Mouse (Mus musculus): Measurements from ENCODE around the gene H3f3a.

H3f3a gene

GRCm38 (mm10) chr1:180822276-180822675 lies 8.5 kb upstream of the H3f3a start:
- DNase-seq (ENCODE audit: low spot score): no peak

- no peak for DNase-seq (ENCODE audit: low spot score)
Measured at GRCm38 (mm10) chr1:180821101-180821500, 7.4 kb upstream of the H3f3a start.

DNA sequence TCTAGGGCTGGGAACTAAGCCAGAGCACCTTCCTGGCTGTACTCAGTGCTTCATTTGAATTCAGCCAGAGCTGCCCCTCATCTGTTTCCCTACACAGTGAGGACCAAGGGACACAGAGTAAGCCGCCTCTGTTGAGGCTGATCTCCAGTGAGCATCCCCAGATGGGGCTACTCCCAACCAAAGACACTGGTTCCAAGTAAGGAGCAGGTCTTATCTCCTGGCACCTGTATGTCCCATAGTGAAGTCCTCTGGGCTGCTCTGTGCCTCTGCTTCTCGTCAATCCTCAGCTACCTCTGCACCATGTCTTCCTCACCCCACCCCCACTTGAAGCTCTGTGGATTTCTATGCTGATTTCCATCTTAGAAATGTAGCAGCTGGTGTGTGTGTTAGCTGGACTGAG lies 4.3 kb upstream of the H3f3a start:
- DNase-seq (ENCODE audit: low spot score): no peak

- no peak for DNase-seq (ENCODE audit: low spot score)
Measured at GRCm38 (mm10) chr1:180815371-180816024, 1.8 kb upstream of the H3f3a start.

GRCm38 (mm10) chr1:180813409-180813884 lies 296 bp downstream of the H3f3a start:
- peak; percentile 97 for DNase-seq (ENCODE audit: low spot score)

DNA sequence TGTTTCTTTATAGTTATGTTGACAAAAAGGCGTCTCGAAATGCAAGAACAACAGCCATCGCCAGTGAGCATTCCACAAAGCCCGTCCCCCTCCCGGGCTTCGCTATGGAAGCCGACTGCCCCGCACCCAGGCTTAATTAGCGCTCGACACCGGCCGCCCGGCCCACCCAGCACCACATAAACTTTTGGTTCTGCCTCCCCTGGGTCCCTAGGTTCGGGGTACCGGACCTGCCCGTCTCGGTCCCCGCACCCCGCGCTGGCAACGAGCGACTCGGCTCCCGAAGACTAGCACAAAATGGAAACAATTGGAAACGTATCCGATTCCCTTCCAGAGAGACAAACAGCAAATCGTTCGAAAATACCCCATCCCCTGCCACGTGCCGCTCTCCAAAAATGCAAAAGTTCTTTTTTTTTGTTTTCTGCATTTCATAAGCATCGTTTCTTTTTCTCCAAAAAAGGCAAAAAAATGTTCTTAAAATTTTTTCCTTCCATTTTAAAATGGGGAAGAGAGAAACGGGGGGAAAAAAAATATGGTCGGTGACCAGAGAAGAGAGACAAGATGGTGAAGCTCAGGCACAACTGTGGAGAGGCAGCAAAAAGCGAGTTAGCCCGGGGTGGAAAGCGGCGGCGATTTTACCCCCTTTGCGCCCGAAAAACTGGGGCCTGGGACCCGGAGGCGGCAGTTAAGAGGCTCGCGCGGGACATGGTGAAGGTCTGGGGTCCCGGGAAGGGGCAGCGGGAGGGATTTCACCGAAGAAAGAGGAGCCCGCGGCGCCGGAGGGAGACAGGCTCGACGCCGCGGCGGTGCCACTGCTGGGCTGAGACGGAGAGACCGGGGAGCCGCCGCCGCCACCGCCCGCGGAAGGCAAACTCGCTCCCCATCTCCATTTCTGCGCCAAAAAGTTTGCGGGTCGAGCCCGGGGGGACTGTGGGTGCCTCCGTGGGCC lies 1.0 kb downstream of the H3f3a start:
- peak; percentile 76 for DNase-seq (ENCODE audit: low spot score)

DNA sequence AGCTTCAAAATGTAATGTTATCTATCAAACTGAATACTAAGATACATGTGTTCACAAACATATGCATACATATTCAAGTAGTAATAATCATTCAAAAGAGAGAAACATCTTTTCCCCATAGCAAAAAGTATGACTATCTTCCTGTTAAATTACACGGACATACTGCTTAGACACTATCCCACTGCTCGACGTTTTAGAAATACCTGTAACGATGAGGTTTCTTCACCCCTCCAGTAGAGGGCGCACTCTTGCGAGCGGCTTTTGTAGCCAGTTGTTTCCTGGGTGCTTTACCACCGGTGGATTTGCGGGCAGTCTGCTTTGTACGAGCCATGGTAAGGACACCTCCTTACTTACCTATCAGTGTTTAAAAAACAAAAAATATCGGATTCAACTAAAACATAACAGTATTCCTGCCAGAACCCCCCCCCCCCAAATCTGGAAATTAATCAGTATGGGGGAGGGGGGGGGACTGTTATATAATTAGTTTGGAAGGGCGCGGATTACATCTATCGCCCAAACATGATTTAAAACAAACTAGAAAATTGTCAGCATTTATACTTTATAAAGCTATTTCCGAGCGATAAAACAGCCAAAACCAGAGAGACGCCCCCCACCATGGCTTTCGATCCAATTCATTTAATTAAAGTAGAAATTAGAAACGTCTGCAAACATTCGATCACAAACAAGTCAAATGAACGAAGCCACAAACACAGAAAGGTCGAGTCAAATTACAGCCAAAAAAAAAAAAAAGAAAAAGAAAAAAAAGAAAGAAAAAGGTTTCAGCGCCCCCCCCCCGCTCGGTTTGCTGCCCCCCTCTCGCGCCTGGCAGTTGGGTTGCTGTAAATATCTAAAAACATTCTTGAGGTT lies 1.9 kb downstream of the H3f3a start:
- no peak for DNase-seq (ENCODE audit: low spot score)

- no peak for DNase-seq (ENCODE audit: low spot score)
Measured at GRCm38 (mm10) chr1:180810976-180811375, 2.8 kb downstream of the H3f3a start.

- DNase-seq (ENCODE audit: low spot score): no peak
Measured at GRCm38 (mm10) chr1:180808831-180809230, 4.9 kb downstream of the H3f3a start.

DNA sequence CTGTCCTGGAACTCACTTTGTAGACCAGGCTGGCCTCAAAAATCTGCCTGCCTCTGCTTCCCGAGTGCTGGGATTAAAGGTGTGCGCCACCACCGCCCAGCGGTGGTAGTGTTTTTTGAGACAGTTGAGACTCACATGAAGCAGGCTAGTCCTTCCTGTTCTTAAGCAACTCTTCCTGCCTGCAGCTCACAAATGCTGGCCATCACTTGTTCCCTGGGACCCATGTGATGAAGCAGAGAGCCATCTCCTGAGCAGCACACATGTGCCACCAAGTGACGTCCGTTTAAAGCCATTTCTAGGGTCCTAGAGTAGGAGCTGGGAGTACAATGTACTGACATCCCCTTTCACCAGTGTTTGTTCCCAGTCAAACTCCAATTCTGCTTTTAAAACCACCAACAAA lies 9.9 kb downstream of the H3f3a start:
- DNase-seq (ENCODE audit: low spot score): no peak

DNA sequence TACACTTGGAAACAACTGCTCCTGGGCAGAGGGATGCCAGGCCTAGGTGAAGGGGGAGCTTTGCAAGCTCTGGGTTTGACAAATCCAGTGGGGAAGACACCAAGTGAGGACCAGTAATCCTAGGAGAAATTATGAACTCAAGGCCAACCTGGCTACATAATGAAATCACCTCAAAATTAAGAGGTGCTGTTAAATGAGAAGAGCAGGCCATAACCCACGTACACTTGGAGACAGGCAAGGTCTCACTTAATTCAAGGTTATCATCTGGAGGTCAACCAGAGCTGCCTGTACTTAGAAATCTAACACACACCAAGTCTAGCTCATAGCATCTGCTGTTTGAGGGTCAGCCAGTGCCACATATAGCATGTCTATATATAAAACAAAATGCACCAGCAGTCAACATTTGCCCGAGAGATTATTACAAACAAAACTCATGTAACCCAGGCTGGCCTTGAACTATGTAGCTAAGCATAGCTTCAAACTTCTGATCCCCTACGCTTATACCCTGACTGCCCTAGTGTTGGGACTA lies 12.2 kb downstream of the H3f3a start:
- no peak for DNase-seq (ENCODE audit: low spot score)

- no peak for DNase-seq (ENCODE audit: low spot score)
Measured at GRCm38 (mm10) chr1:180800814-180801213, 12.9 kb downstream of the H3f3a start.

- DNase-seq (ENCODE audit: low spot score): no peak
Measured at GRCm38 (mm10) chr1:180800022-180800421, 13.7 kb downstream of the H3f3a start.

GRCm38 (mm10) chr1:180799253-180799652 lies 14.5 kb downstream of the H3f3a start:
- DNase-seq (ENCODE audit: low spot score): no peak

GRCm38 (mm10) chr1:180798660-180799059 lies 15.1 kb downstream of the H3f3a start:
- no peak for DNase-seq (ENCODE audit: low spot score)

GRCm38 (mm10) chr1:180794170-180794569 lies 19.6 kb downstream of the H3f3a start:
- DNase-seq (ENCODE audit: low spot score): peak; percentile 65

DNA sequence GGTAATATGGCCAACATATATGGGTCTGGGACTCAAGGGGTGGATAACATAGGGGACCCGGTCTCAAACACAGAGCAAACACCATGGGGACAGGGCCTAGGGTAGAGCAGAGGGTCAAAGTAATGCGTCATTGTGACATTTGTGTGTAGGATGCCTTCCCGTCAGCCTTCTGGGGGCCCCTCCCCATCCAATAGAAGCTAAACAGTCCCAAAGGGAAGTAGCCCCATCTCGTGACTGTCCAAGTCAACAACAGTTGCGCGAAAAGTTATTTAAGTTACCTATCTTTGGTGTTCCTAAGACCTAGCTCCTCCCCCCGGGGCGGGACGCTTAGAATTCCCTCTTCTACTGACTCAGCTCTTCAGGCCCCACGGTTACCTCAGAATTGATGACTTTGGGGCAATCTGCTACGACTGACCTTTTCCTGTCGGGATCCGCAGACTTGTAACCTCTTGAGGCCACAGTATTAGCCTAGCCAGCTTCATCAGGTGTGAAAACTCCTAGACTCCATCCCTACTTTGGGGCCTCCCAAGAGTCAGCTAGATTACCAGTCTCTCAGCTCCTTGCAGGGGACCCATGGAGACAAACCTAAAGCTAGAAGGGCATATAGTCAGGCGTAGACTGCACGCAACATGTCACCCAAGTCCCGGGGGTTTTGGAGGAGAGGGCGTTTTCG lies 20.2 kb downstream of the H3f3a start:
- DNase-seq (ENCODE audit: low spot score): no peak

- no peak for DNase-seq (ENCODE audit: low spot score)
Measured at GRCm38 (mm10) chr1:180792814-180793213, 20.9 kb downstream of the H3f3a start.

DNA sequence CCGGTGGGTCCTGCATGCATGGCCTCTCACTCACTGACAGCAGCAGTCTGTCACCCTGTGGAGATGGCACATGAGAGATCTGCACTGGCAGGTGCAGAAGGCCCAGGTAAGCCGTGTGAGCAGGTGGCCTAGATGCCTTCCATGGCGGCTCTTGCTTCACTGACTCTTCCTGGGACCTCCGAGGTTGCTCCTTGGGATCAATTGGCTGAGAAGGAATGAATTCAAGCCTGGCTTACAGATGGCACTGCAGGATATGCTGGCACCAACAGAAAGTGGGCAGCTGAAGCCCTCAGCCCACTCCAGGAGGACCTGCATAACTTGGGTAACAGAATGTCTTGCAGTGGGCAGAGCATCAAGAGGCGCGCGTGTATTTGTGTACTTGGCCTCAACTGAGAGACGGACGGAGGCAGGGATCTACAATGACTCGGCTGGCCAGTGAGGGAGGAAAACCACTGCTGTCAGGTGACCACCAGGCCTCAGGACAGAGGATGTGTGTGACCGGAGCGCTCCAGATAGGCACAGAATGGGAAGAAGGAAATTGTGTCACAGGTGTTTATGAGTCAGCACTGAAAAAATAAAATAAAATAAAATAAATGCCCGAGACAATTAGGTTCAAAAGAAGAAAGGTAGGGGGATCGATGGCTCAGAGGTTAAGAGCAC lies 21.8 kb downstream of the H3f3a start:
- no peak for DNase-seq (ENCODE audit: low spot score)

GRCm38 (mm10) chr1:180783580-180783928 lies 30.2 kb downstream of the H3f3a start:
- DNase-seq (ENCODE audit: low spot score): no peak

Measured in testis, postnatal 10 days (tissue).